ENCODE assay signal across 28 mouse cellular contexts in the genomic region with DNA sequence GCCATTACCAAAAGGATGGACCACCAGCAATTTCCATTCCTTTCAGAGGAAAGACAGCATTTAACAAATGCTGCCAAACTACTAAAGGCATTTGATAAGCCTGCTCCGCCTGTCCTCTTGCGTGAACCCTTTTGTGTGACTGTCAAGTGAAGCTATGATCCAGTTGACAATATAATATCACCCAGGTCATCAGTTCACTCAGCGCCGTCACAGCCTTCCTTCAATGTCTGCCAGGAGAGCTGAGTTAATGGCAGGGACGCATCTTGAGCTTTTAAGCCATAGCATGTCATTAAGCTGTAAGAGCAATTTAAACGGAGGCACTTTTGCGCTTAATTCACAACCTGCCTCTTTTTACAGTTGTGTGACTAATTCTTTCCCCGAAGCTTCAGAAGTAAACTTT.
"Had no signal": no experiment of that assay in that cellular context is flagged by ENCODE, and none has a peak within 500 bp of the region (broad histone marks: within the 10 kb centered on the region; RNA-seq: fewer than 3 reads in every experiment).

No protein-coding gene starts in this region.

- H3K4me2 ChIP-seq: heart, embryonic 11.5 days; heart, embryonic 13.5 days; heart, embryonic 15.5 days; hindbrain, embryonic 13.5 days; hindbrain, embryonic 15.5 days; kidney, embryonic 15.5 days; limb, embryonic 12.5 days; liver, embryonic 11.5 days; liver, embryonic 13.5 days; liver, embryonic 15.5 days had no signal

- H3K4me1 ChIP-seq: heart, embryonic 15.5 days; hindbrain, embryonic 13.5 days; hindbrain, embryonic 15.5 days; kidney, embryonic 15.5 days; liver, embryonic 13.5 days; liver, embryonic 15.5 days had no signal

- H3K27ac ChIP-seq: heart, embryonic 13.5 days; heart, embryonic 15.5 days; hindbrain, embryonic 13.5 days; hindbrain, embryonic 15.5 days; hindbrain, postnatal 0 days; kidney, embryonic 15.5 days; kidney, postnatal 0 days; layer of hippocampus, adult 2 months; left cerebral cortex, adult 2 months; limb, embryonic 10.5 days; limb, embryonic 12.5 days; liver, embryonic 13.5 days; liver, embryonic 15.5 days had no signal

- H3K4me3 ChIP-seq: heart, embryonic 13.5 days; heart, embryonic 15.5 days; hindbrain, embryonic 13.5 days; hindbrain, embryonic 15.5 days; kidney, embryonic 15.5 days; layer of hippocampus, adult 2 months; left cerebral cortex, adult 2 months; limb, embryonic 10.5 days; limb, embryonic 12.5 days; liver, embryonic 13.5 days; liver, embryonic 15.5 days had no signal

- DNase-seq: gastrocnemius, postnatal 14 days; gastrocnemius, postnatal 36 days; heart, adult 18-20 months; heart, postnatal 14 days; heart, postnatal 36 days; kidney, adult 11 months; kidney, adult 2 months; kidney, adult 9 months; kidney, postnatal 14 days; kidney, postnatal 36 days; liver; liver, embryonic 13.5 days; liver, postnatal 0 days had no signal

- H3K9me3 ChIP-seq: heart, embryonic 13.5 days; heart, embryonic 15.5 days; hindbrain, embryonic 13.5 days; hindbrain, embryonic 15.5 days; kidney, embryonic 15.5 days; limb, embryonic 10.5 days; limb, embryonic 12.5 days; liver, embryonic 13.5 days; liver, embryonic 15.5 days had no signal

- H3K9ac ChIP-seq: heart, embryonic 13.5 days; heart, embryonic 15.5 days; hindbrain, embryonic 13.5 days; hindbrain, embryonic 15.5 days; kidney, embryonic 15.5 days; limb, embryonic 12.5 days; liver, embryonic 13.5 days; liver, embryonic 15.5 days; liver, postnatal 0 days had no signal

- H3K27me3 ChIP-seq: heart, embryonic 13.5 days; heart, embryonic 15.5 days; hindbrain, embryonic 13.5 days; hindbrain, embryonic 15.5 days; kidney, embryonic 15.5 days; limb, embryonic 12.5 days; liver, embryonic 13.5 days; liver, embryonic 15.5 days had no signal

- H3K36me3 ChIP-seq: heart, embryonic 15.5 days; hindbrain, embryonic 15.5 days; liver, embryonic 13.5 days; liver, embryonic 15.5 days had no signal

- ATAC-seq: hindbrain, postnatal 0 days; intestine, embryonic 16.5 days; liver, postnatal 0 days had no signal
